Mouse (Mus musculus) spleen, adult 2 months (tissue): ENCODE results near the gene Zfp609. TPM values are rescaled to one million over a fixed set of nuclear protein-coding genes. Genes with fewer than 3 reads are reported as not detected.

Experiments used
- DNase-seq, 2 experiments: peaks; one replicate each; pipeline versions ENCODE4 v3.0.0 to v3.0.0-alpha.2; 2012 to 2021; ENCODE audit warnings: low spot score in 2 of 2, low read depth in 1 of 2
- H3K27ac ChIP-seq: fragments of 200-500 bp; 2 replicates; pipeline ENCODE4 v1.5.1; 2012; ENCODE audit warnings: low read length, inconsistent platforms; ENCODE audit not compliant: insufficient read depth
- H3K27me3 ChIP-seq: fragments of 200-500 bp; 2 replicates; pipeline ENCODE4 v1.6.1; 2012; ENCODE audit warnings: mild to moderate bottlenecking, moderate library complexity, low read length, inconsistent platforms; ENCODE audit not compliant: control insufficient read depth, insufficient read depth
- H3K36me3 ChIP-seq: fragments of 200-500 bp; 2 replicates; pipeline ENCODE4 v1.6.1; 2012; ENCODE audit warnings: mild to moderate bottlenecking, low read length, inconsistent platforms; ENCODE audit not compliant: control insufficient read depth, insufficient read depth
- H3K4me1 ChIP-seq: fragments of 200-500 bp; 2 replicates; pipeline ENCODE4 v1.6.1; 2011; ENCODE audit warnings: inconsistent platforms; ENCODE audit not compliant: control insufficient read depth, insufficient read depth, insufficient read length
- H3K4me3 ChIP-seq: fragments of 200-500 bp; 2 replicates; pipeline ENCODE4 v1.5.1; 2011; ENCODE audit warnings: mild to moderate bottlenecking, inconsistent platforms; ENCODE audit not compliant: insufficient read depth, insufficient read length; ENCODE audit errors: extremely low read depth
- CTCF ChIP-seq: fragments of 200-500 bp; IDR thresholded peaks from 2 replicates; pipeline ENCODE4 v1.5.1; 2011; ENCODE audit warnings: mild to moderate bottlenecking, inconsistent platforms; ENCODE audit not compliant: insufficient read depth, insufficient read length, insufficient replicate concordance; ENCODE audit errors: extremely low read depth
- POLR2A ChIP-seq: fragments of 200-500 bp; IDR thresholded peaks from 2 replicates; pipeline ENCODE4 v1.6.1; 2011; ENCODE audit warnings: low read depth, low read length, inconsistent platforms
- WGBS: fragments of 180-500 bp; shearing (Covaris S2); methylation state at CpG from one replicate; pipeline ENCODE4 v1.1.7; 2018; 5-methylcytosine and 5-hydroxymethylcytosine counted together
- polyA plus RNA-seq: library from polyadenylated mRNA; depleted of rRNA; stranded (reverse); fragments of >200 nt; gene quantifications from 2 replicates; pipeline ENCODE4 v1.2.3, GENCODE M21; 2012

Zfp609 gene
- polyA plus RNA-seq, 1 experiment, result 3.5 TPM

GRCm38 (mm10) chr9:65818402-65818801 lies 9.0 kb downstream of the Zfp609 start:
- TF ChIP-seq POLR2A (no peak), CTCF (no peak)
- no peaks in the 10 kb centered on the region for H3K36me3 ChIP-seq
- DNase-seq, result no peak
- 99% methylated on average over 2 of the region's 2 CpGs for WGBS
- no peaks in the 10 kb centered on the region for H3K4me1 ChIP-seq
- H3K27me3 ChIP-seq, result no peaks in the 10 kb centered on the region
- H3K27ac ChIP-seq, result no peak overlapping the region
- H3K4me3 ChIP-seq, result no peak overlapping the region

DNA sequence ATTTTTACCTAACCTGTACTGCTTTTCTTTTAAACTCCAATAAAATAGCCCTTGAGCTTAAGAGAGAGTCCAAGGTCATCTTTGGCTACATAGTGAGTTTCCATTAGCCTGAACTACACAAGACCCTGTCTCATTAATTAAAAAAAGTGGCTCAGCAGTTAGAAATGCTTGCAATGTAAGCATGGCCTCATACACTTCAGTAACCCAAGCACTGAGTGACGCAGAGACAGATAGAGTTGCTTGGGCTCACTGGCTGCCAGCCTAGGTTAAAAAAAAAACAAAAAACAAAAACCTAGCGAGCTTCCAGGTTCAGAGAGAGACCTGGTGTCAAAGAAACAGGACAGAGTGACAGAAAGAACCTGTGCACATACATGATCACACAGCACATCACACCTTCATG lies 14.5 kb downstream of the Zfp609 start:
- 80% methylated on average over 2 of the region's 2 CpGs for WGBS
- TF ChIP-seq CTCF (no peak), POLR2A (no peak)
- Histone ChIP-seq H3K27me3 (no peaks in the 10 kb centered on the region), H3K36me3 (no peaks in the 10 kb centered on the region), H3K4me1 (no peaks in the 10 kb centered on the region), H3K27ac (no peak overlapping the region), H3K4me3 (no peak overlapping the region)
- DNase-seq, result no peak

DNA sequence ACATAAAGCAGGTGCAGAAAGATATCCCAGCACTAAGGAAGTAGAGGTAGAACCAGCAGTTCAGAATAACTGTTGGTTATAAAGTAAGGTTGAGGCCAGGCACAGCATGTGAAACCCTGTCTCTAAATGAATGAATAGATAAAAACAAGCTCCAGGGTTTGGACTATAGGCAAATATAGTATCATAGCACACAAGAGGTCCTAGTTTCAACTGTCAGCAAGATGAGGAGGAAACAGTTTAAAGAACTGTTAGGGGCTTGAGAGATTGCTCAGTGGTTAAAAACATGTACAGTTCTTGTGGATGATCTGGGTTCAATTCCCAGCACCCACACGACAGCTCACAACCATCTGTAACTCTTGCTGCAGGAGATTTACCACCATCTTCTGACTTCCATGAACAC lies 15.6 kb downstream of the Zfp609 start:
- Histone ChIP-seq H3K27ac (no peak overlapping the region), H3K27me3 (no peaks in the 10 kb centered on the region), H3K4me3 (no peak overlapping the region), H3K4me1 (no peaks in the 10 kb centered on the region), H3K36me3 (no peaks in the 10 kb centered on the region)
- 74% methylated on average over 1 of the region's 1 CpGs for WGBS
- DNase-seq, result no peak
- TF ChIP-seq CTCF (no peak), POLR2A (no peak)

DNA sequence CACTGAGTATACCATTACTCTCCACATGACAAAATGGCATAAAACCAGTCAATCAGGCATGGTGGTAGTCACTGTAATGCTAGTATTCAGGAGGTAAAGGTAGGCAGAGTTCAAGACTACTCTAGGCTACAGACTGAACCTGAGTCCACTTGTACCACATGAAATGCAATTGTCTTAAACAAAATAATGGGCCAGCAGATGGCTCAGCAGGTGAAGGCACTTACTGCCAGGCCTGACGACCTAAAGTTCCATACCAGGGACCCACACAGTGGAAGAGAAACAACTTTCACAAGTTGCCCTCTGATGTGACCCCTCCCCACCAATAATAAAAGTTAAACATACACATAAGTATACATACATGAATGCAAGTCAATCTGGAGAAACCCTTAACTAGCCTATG lies 19.5 kb downstream of the Zfp609 start:
- no peaks in the 10 kb centered on the region for H3K4me1 ChIP-seq
- no peaks in the 10 kb centered on the region for H3K27me3 ChIP-seq
- H3K4me3 ChIP-seq, result no peak overlapping the region
- DNase-seq, result no peak
- WGBS, result 82% methylated on average over 1 of the region's 1 CpGs
- TF ChIP-seq POLR2A (no peak), CTCF (no peak)
- H3K27ac ChIP-seq, result no peak overlapping the region
- no peaks in the 10 kb centered on the region for H3K36me3 ChIP-seq

- no peak for DNase-seq
- TF ChIP-seq POLR2A, result no peak
- TF ChIP-seq CTCF, result no peak
- 83% methylated on average over 5 of the region's 5 CpGs for WGBS
- Histone ChIP-seq H3K4me3 (no peak overlapping the region), H3K4me1 (no peaks in the 10 kb centered on the region), H3K27me3 (no peaks in the 10 kb centered on the region), H3K27ac (no peak overlapping the region), H3K36me3 (no peaks in the 10 kb centered on the region)
Measured at GRCm38 (mm10) chr9:65807251-65807650, 20.1 kb downstream of the Zfp609 start.

- TF ChIP-seq CTCF (no peak), POLR2A (no peak)
- Histone ChIP-seq H3K36me3 (no peaks in the 10 kb centered on the region), H3K27ac (no peak overlapping the region), H3K27me3 (no peaks in the 10 kb centered on the region), H3K4me1 (no peaks in the 10 kb centered on the region), H3K4me3 (no peak overlapping the region)
- 82% methylated on average over 4 of the region's 4 CpGs for WGBS
- DNase-seq, result no peak
Measured at GRCm38 (mm10) chr9:65799770-65800169, 27.6 kb downstream of the Zfp609 start.

DNA sequence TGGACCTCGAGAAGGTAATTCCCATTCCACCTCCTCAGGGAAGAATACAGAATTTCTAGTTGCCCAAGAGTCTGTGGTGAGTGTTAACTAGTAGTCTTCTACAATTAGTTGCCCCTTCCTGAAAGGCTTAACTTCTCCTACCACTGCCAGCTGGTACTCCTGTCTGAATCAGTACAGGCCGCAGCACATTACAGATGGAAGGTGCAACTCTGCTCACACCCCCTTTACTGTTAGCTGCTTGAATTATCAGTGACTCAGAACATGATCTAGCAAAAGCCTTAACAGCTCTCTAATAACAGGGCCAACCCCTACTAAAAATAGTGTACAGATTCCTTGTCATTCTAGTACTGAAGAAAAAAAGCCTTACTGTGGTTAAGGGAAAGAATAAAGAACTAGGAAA lies 31.7 kb downstream of the Zfp609 start:
- 89% methylated on average over 2 of the region's 2 CpGs for WGBS
- no peak for DNase-seq

More for the DNA sequence above, 31.7 kb downstream of the Zfp609 start:
- H3K4me1 ChIP-seq, result no peaks in the 10 kb centered on the region
- no peaks in the 10 kb centered on the region for H3K36me3 ChIP-seq
- no peak overlapping the region for H3K27ac ChIP-seq
- no peaks in the 10 kb centered on the region for H3K27me3 ChIP-seq
- H3K4me3 ChIP-seq, result no peak overlapping the region
- TF ChIP-seq POLR2A, result no peak
